Mouse (Mus musculus): ENCODE measurements around the gene Tram2.

DNA sequence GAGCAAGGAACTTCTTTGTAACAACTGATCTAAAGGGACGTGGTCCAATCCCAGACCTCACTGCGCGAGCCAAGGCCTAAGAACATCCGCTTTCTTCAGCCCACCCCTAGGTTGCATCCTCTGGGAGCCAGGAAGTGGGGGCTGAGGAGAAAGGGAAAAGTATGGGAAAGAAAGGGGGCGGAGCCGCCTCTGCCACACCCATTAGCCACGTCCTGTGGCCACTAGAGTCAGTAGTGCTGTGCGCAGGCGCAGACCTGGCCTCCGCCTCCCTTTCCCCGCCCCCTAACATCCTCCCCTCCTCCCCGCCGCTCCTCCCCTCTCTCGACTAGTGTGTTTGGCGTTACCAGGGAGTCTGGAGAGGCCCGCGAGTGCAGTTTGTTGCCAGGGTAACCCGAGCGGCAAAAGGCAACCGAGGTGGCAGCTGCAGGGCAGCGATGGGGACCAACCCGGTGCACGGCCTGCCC lies 127.7 kb downstream of the Tram2 start, which contains the start of gene Efhc1:
- TF ChIP-seq MYOD1 (IDR thresholded peaks at IDR 0.05; ENCODE audit: control insufficient read depth, insufficient read length, low read depth) (no peak), CTCF (IDR thresholded peaks at IDR 0.05; ENCODE audit: control insufficient read depth, insufficient read depth, insufficient read length) (no peak), USF1 (IDR thresholded peaks at IDR 0.05; ENCODE audit: low read depth) (no peak), FOSL1 (IDR thresholded peaks at IDR 0.05; ENCODE audit: insufficient read depth, low read length, poor library complexity, severe bottlenecking) (no peak), MYOG (IDR thresholded peaks at IDR 0.05; ENCODE audit: control insufficient read depth, extremely low read depth, insufficient read length) (no peak), MAX (IDR thresholded peaks at IDR 0.05) (no peak), CEBPB (IDR thresholded peaks at IDR 0.05; ENCODE audit: low read depth) (no peak)

All from C2C12 (cell line).